Mouse (Mus musculus): ENCODE results near the gene Wdr61. TPM values are rescaled to one million over a fixed set of nuclear protein-coding genes. Genes with fewer than 3 reads are reported as not detected.

Gene Wdr61
- polyA plus RNA-seq, 1 experiment from 2014 or later: 151 TPM

DNA sequence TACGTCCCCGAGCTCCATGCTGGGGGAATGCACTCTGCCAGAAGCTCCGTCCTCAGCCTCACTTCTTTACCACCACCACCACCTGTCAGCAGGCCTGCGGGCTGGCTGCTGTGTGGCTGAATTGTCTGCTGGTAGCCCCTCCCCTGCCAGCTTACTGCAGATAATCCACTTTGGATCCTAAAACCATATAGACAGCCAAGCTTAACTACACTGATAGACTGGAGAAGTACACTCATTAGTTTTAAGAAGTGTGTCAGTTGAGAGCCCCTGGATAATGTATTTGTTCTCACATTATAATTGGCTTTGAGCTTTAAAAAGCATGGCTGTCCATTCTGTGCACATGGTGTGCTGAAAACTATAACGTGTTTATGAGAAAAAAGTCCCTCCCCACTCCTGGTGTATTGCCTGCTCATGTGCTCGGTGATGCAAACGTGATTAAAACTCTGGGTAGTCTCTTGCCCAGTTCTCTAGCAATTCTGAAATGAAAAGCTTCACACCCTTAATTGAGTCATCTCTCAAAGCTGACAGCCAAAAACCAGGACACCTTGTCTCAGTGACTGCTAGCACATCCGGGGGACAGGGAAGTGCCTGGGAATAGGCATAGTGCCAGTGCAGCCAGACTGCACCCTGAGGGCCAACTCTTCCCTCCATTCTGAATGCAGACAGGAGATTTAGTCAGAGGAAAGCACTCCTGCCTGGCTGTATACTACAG lies 26.9 kb downstream of the Wdr61 start:
- WGBS: 60% methylated on average over 8 of the region's 8 CpGs
- Histone ChIP-seq H3K4me1 (ENCODE audit: control insufficient read depth, insufficient read depth, low read length) (no peaks in the 10 kb centered on the region), H3K9ac (ENCODE audit: low read length) (no peak overlapping the region), H3K4me3 (replicated peaks; ENCODE audit: low read length) (no peak overlapping the region), H3K4me2 (ENCODE audit: low read depth, low read length) (no peak overlapping the region), H3K27ac (ENCODE audit: low read length) (no peak overlapping the region), H3K27me3 (ENCODE audit: control insufficient read depth, insufficient read depth, low read length) (no peaks in the 10 kb centered on the region), H3K9me3 (replicated peaks; ENCODE audit: control insufficient read depth, low read length) (no peaks in the 10 kb centered on the region), H3K36me3 (ENCODE audit: control insufficient read depth, insufficient read depth, low read length) (no peaks in the 10 kb centered on the region)
- ATAC-seq (ENCODE audit: insufficient read depth, low FRiP score): no peak

GRCm38 (mm10) chr9:54705561-54705960 lies 28.8 kb downstream of the Wdr61 start:
- H3K27ac ChIP-seq (ENCODE audit: low read length): no peak overlapping the region
- no peak for ATAC-seq (ENCODE audit: insufficient read depth, low FRiP score)
- 25% methylated on average over 1 of the region's 1 CpGs for WGBS

DNA sequence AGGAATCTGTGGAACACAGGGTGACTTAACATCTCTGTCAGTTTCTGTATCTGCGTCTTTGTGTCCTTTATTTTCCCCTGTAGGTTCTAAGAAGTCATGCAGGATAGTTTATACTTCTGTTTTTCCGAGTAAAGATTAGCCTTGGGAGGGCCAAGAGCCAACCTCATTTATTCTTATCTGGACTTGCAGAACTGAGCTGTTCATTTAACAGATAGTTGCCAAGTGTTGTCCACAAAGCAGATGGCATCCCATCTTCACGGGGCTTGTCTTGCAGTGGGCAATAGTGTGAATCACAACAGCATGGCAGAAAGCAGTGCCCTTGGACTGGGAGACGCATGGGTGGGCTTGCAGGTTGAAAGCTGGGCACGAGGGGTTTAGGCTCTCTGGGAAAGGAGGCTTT lies 30.0 kb downstream of the Wdr61 start:
- WGBS: 67% methylated on average over 5 of the region's 5 CpGs
- Histone ChIP-seq H3K27ac (ENCODE audit: low read length) (no peak overlapping the region), H3K27me3 (ENCODE audit: control insufficient read depth, insufficient read depth, low read length) (no peaks in the 10 kb centered on the region), H3K4me2 (ENCODE audit: low read depth, low read length) (no peak overlapping the region), H3K9me3 (replicated peaks; ENCODE audit: control insufficient read depth, low read length) (no peaks in the 10 kb centered on the region), H3K4me1 (ENCODE audit: control insufficient read depth, insufficient read depth, low read length) (no peaks in the 10 kb centered on the region), H3K9ac (ENCODE audit: low read length) (no peak overlapping the region), H3K4me3 (replicated peaks; ENCODE audit: low read length) (no peak overlapping the region), H3K36me3 (ENCODE audit: control insufficient read depth, insufficient read depth, low read length) (no peaks in the 10 kb centered on the region)
- no peak for ATAC-seq (ENCODE audit: insufficient read depth, low FRiP score)

More at GRCm38 (mm10) chr9:54705561-54705960, 28.8 kb downstream of the Wdr61 start:
- Histone ChIP-seq H3K4me2 (ENCODE audit: low read depth, low read length) (no peak overlapping the region), H3K4me3 (replicated peaks; ENCODE audit: low read length) (no peak overlapping the region), H3K9me3 (replicated peaks; ENCODE audit: control insufficient read depth, low read length) (no peaks in the 10 kb centered on the region), H3K4me1 (ENCODE audit: control insufficient read depth, insufficient read depth, low read length) (no peaks in the 10 kb centered on the region), H3K27me3 (ENCODE audit: control insufficient read depth, insufficient read depth, low read length) (no peaks in the 10 kb centered on the region), H3K36me3 (ENCODE audit: control insufficient read depth, insufficient read depth, low read length) (no peaks in the 10 kb centered on the region), H3K9ac (ENCODE audit: low read length) (no peak overlapping the region)

DNA sequence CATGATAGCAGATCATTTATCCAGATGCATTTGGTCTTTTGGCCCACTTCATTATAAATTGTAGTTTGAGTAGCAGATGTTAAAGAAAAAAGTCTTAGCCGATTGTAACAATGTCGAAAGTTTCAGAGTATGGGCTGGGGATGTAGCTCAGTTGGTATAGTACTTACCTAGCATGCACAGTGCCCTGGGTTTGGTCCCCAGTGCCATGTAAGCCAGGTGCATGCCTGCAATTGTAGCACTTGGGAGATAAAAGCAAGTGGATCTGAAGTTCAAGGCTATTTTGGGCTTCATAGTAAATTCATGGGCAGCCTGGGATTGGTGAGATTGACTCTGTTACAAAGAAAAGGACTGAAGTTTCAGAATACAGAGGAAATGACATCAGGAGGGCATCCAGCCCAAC lies 31.7 kb downstream of the Wdr61 start:
- WGBS: 87% methylated on average over 2 of the region's 2 CpGs
- Histone ChIP-seq H3K36me3 (ENCODE audit: control insufficient read depth, insufficient read depth, low read length) (no peaks in the 10 kb centered on the region), H3K4me3 (replicated peaks; ENCODE audit: low read length) (no peak overlapping the region), H3K9ac (ENCODE audit: low read length) (no peak overlapping the region), H3K27ac (ENCODE audit: low read length) (no peak overlapping the region), H3K4me1 (ENCODE audit: control insufficient read depth, insufficient read depth, low read length) (0 out of 2 replicates have a peak, but pooled peaks cover 4% of the 10 kb centered on the region), H3K9me3 (replicated peaks; ENCODE audit: control insufficient read depth, low read length) (no peaks in the 10 kb centered on the region), H3K4me2 (ENCODE audit: low read depth, low read length) (no peak overlapping the region), H3K27me3 (ENCODE audit: control insufficient read depth, insufficient read depth, low read length) (no peaks in the 10 kb centered on the region)
- no peak for ATAC-seq (ENCODE audit: insufficient read depth, low FRiP score)

DNA sequence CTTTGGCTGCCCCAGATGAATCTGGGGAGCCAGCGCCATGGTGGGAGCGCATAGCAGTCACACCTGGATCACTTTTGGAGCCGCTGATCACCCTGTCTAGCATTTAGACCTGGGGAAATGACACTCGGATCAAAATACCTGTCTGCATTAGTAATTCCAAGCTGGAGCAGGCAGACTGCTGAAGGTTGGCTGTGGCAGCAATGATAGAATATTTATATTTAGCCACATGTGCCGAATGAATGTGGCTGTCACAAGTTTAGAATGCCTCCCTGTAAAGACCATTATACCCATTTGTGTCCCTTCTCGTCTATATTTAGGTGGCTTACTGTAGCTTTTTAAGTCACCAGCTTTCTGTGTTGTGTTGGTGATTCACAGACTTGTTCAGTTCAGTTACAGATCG lies 33.6 kb downstream of the Wdr61 start:
- 72% methylated on average over 7 of the region's 7 CpGs for WGBS
- H3K27ac ChIP-seq (ENCODE audit: low read length): no peak overlapping the region
- no peaks in the 10 kb centered on the region for H3K27me3 ChIP-seq (ENCODE audit: control insufficient read depth, insufficient read depth, low read length)
- no peak for ATAC-seq (ENCODE audit: insufficient read depth, low FRiP score)
- H3K9ac ChIP-seq (ENCODE audit: low read length): no peak overlapping the region
- peak overlapping the region; percentile 71; the same call in 1 of the 2 replicates for H3K4me3 ChIP-seq (replicated peaks; ENCODE audit: low read length)
- no peaks in the 10 kb centered on the region for H3K9me3 ChIP-seq (replicated peaks; ENCODE audit: control insufficient read depth, low read length)
- no peak overlapping the region for H3K4me2 ChIP-seq (ENCODE audit: low read depth, low read length)
- H3K4me1 ChIP-seq (ENCODE audit: control insufficient read depth, insufficient read depth, low read length): 0 out of 2 replicates have a peak, but pooled peaks cover 4% of the 10 kb centered on the region
- H3K36me3 ChIP-seq (ENCODE audit: control insufficient read depth, insufficient read depth, low read length): no peaks in the 10 kb centered on the region

DNA sequence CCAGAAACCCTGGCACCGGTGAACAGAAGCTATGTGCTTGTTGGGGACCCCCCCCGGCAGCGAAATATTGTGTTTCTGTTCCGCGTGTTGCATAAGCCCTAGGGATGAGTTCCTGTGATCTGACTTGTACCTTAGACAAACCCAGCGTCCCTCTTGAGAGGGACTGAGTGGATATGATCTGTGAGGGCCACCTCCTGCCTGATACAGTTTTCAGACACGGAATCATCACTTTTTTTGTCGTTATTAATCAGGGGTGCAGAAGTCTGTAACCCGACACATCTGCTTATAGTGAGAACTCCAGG lies 34.2 kb downstream of the Wdr61 start:
- H3K9ac ChIP-seq (ENCODE audit: low read length): peak overlapping the region; percentile 81
- ATAC-seq (ENCODE audit: insufficient read depth, low FRiP score): no peak
- no peaks in the 10 kb centered on the region for H3K27me3 ChIP-seq (ENCODE audit: control insufficient read depth, insufficient read depth, low read length)
- peak overlapping the region; percentile 71 for H3K4me3 ChIP-seq (replicated peaks; ENCODE audit: low read length)
- H3K36me3 ChIP-seq (ENCODE audit: control insufficient read depth, insufficient read depth, low read length): no peaks in the 10 kb centered on the region
- H3K4me1 ChIP-seq (ENCODE audit: control insufficient read depth, insufficient read depth, low read length): 0 out of 2 replicates have a peak, but pooled peaks cover 4% of the 10 kb centered on the region
- H3K4me2 ChIP-seq (ENCODE audit: low read depth, low read length): peak overlapping the region; percentile 93
- H3K27ac ChIP-seq (ENCODE audit: low read length): no peak overlapping the region
- no peaks in the 10 kb centered on the region for H3K9me3 ChIP-seq (replicated peaks; ENCODE audit: control insufficient read depth, low read length)
- WGBS: 20% methylated on average over 9 of the region's 9 CpGs

DNA sequence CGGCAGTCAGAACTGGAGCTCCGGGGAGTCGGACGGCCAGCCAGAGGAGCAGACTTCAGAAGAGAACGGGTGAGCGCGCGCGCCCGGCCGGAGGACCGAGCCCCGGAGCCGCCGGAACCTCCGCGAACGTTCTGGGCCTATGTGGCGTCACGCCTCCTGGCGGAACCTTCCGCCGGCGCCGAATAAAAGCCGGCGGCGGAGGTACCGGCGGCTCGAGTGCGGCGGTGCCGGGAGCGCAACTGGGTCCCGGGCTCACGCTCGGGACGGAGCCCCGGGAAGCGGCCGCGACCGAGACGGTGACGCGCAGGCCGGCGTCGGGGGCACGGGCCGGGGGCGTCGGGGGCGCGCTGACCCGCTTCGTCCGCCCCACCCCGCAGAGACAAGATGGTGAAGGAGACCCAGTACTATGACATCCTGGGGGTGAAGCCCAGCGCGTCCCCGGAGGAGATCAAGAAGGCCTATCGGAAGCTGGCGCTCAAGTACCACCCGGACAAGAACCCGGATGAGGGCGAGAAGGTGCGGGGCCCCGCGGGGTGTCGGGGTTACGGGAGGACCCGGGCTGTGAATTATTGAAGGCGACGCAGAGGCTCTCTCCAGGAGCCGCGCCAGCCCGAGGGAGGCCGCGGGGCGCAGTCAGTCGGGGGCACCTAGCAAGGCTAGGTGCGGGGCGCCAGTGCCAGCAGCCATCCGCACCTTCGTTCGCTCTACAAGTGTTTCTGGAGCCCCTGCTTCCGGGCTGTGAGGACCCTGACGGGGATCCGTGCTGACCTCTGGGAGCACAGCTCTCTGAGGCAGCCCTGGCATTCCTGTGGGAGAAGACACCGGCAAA lies 34.8 kb downstream of the Wdr61 start:
- Histone ChIP-seq H3K4me3 (replicated peaks; ENCODE audit: low read length) (peak overlapping the region; percentile 71), H3K27me3 (ENCODE audit: control insufficient read depth, insufficient read depth, low read length) (no peaks in the 10 kb centered on the region), H3K4me1 (ENCODE audit: control insufficient read depth, insufficient read depth, low read length) (0 out of 2 replicates have a peak, but pooled peaks cover 4% of the 10 kb centered on the region), H3K27ac (ENCODE audit: low read length) (no peak overlapping the region), H3K4me2 (ENCODE audit: low read depth, low read length) (peak overlapping the region; percentile 93), H3K9ac (ENCODE audit: low read length) (peak overlapping the region; percentile 81), H3K9me3 (replicated peaks; ENCODE audit: control insufficient read depth, low read length) (no peaks in the 10 kb centered on the region), H3K36me3 (ENCODE audit: control insufficient read depth, insufficient read depth, low read length) (no peaks in the 10 kb centered on the region)
- under 1% methylated on average over 91 of the region's 92 CpGs for WGBS
- ATAC-seq (ENCODE audit: insufficient read depth, low FRiP score): peak; percentile 65

- H3K36me3 ChIP-seq (ENCODE audit: control insufficient read depth, insufficient read depth, low read length): no peaks in the 10 kb centered on the region
- peak overlapping the region; percentile 93 for H3K4me2 ChIP-seq (ENCODE audit: low read depth, low read length)
- peak; percentile 30; the same call in 1 of the 2 replicates for ATAC-seq (ENCODE audit: insufficient read depth, low FRiP score)
- no peaks in the 10 kb centered on the region for H3K9me3 ChIP-seq (replicated peaks; ENCODE audit: control insufficient read depth, low read length)
- no peak overlapping the region for H3K27ac ChIP-seq (ENCODE audit: low read length)
- no peaks in the 10 kb centered on the region for H3K27me3 ChIP-seq (ENCODE audit: control insufficient read depth, insufficient read depth, low read length)
- peak overlapping the region; percentile 81 for H3K9ac ChIP-seq (ENCODE audit: low read length)
- H3K4me3 ChIP-seq (replicated peaks; ENCODE audit: low read length): peak overlapping the region; percentile 71
- 8% methylated on average over 27 of the region's 27 CpGs for WGBS
- H3K4me1 ChIP-seq (ENCODE audit: control insufficient read depth, insufficient read depth, low read length): 0 out of 2 replicates have a peak, but pooled peaks cover 4% of the 10 kb centered on the region
Observed at GRCm38 (mm10) chr9:54699087-54699344, 35.3 kb downstream of the Wdr61 start.

DNA sequence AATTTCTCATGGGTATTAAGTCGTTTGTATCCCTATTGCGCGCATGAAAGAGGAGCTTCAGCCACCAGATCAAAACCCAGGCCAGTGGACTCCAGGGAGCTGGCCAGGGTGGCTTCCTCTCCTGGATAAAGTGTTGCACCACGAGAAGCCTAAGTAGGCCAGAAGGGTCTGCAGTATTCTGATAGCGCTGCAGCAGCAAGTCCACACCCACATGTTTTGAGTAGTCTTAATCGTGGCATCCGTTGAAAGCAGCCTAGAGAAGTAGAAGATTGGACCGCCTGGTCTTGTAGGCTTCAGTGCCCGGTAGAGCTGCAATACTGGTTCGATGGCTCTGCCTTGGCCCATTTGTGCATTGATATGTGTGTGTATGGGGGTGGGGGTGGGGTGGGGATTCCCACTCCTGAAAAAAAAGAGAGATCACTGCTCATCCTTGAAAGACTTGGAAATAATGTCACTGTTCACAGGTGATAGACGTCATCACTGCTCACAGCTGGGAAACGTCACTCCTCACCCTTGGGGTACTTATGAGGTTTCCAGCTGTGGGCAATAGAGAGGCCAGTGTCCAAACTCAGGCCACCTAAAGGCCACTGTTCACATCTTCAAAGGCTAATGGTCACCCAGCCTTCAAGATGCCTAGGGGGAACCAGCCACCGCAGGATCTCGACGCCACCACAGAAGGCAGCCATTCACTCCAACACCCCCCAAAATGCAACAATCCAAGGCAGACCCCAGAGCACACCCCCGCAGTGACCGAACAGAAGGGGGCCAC lies 35.8 kb downstream of the Wdr61 start, which contains the start of gene Dnaja4:
Gene Dnaja4, plus strand, starts transcription at position 556 of the 769 bp plus-strand sequence.
- 62% methylated on average over 17 of the region's 17 CpGs for WGBS
- Histone ChIP-seq H3K4me1 (ENCODE audit: control insufficient read depth, insufficient read depth, low read length) (0 out of 2 replicates have a peak, but pooled peaks cover 4% of the 10 kb centered on the region), H3K36me3 (ENCODE audit: control insufficient read depth, insufficient read depth, low read length) (no peaks in the 10 kb centered on the region), H3K9ac (ENCODE audit: low read length) (peak within 1 kb of the TSS; percentile 81), H3K4me3 (replicated peaks; ENCODE audit: low read length) (peak within 1 kb of the TSS; percentile 71), H3K27ac (ENCODE audit: low read length) (no peak within 1 kb of the TSS), H3K9me3 (replicated peaks; ENCODE audit: control insufficient read depth, low read length) (no peaks in the 10 kb centered on the region), H3K27me3 (ENCODE audit: control insufficient read depth, insufficient read depth, low read length) (no peaks in the 10 kb centered on the region), H3K4me2 (ENCODE audit: low read depth, low read length) (peak within 1 kb of the TSS; percentile 93)
- peak; percentile 23 for ATAC-seq (ENCODE audit: insufficient read depth, low FRiP score)

Data from stomach, embryonic 16.5 days (tissue).